Mouse (Mus musculus): ENCODE data around the gene Ucp2. TPM values are rescaled to one million over a fixed set of nuclear protein-coding genes. Genes with fewer than 3 reads are reported as not detected.

The Ucp2 gene
- total and polyA plus RNA-seq, 2 experiments from 2014 or later: 234 to 342 TPM

- ATAC-seq (ENCODE audit: insufficient read depth, low read depth) (no peak), DNase-seq (ENCODE audit: low spot score) (no peak)
- Histone ChIP-seq H3K4me3 (ENCODE audit: low read depth, low read length) (no peak overlapping the region), H3K27ac (ENCODE audit: low read depth) (no peak overlapping the region), H3K9ac (replicated peaks; ENCODE audit: low read depth, low read length) (no peak overlapping the region), H3K4me2 (ENCODE audit: low read depth, low read length) (no peak overlapping the region), H3K4me1 (ENCODE audit: control insufficient read depth, insufficient read depth) (peaks cover 10% of the 10 kb centered on the region), H3K9me3 (replicated peaks; ENCODE audit: control insufficient read depth, low read length) (no peaks in the 10 kb centered on the region), H3K36me3 (replicated peaks; ENCODE audit: control insufficient read depth, insufficient read depth, low read length) (peaks cover 18% of the 10 kb centered on the region), H3K27me3 (ENCODE audit: control insufficient read depth, insufficient read depth, low read length) (no peaks in the 10 kb centered on the region)
- 83% methylated on average over 2 of the region's 2 CpGs for WGBS
- TF ChIP-seq CTCF (IDR thresholded peaks at IDR 0.05; ENCODE audit: low read depth): no peak
- TF ChIP-seq EP300 (IDR thresholded peaks at IDR 0.05; ENCODE audit: low read depth): no peak
Measured at GRCm38 (mm10) chr7:100535831-100536230, 42.7 kb downstream of the Ucp2 start.

DNA sequence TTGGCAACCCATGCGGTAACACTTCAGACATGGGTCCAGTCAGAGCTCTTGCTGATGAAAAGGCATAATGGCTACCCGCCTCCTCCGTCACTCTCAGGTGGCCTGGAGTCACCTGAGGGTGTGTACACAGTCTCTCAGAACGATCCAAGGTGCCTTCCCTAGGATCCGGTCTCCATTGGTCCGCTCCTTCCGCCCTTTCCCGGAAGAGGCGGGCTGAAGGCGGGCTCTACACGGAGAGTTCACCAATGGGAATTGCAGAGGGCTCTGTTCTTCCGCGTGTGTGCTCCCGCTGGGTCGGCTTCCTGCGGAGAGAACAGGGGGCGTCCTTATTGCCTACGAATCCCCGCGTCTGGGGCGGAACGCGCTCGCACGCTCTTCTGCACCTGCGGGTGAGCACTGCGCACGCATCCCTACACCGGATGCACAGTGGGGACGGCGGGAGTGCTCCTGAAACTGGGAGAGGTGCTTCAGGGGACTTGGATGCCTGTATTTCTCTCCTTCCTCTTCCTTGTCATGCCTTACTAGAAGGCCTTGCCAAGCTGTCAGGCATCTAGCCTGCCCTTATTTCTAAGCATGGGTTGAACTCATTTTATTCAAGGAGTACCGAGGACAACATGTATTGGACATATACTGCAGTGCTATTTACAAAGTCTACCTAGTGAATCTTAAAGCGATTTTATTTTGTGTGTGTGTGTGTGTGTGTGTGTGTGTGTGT is 43.8 kb downstream of the Ucp2 start, which contains the start of gene Coa4:
Gene Coa4, plus strand, starts transcription at position 268 of the 715 bp plus-strand sequence.
- DNase-seq (ENCODE audit: low spot score): peak; percentile 97
- Histone ChIP-seq H3K27me3 (ENCODE audit: control insufficient read depth, insufficient read depth, low read length) (no peaks in the 10 kb centered on the region), H3K4me2 (ENCODE audit: low read depth, low read length) (peak within 1 kb of the TSS; percentile 66), H3K4me3 (ENCODE audit: low read depth, low read length) (peak within 1 kb of the TSS; percentile 82), H3K4me1 (ENCODE audit: control insufficient read depth, insufficient read depth) (peaks cover 10% of the 10 kb centered on the region), H3K9me3 (replicated peaks; ENCODE audit: control insufficient read depth, low read length) (no peaks in the 10 kb centered on the region), H3K36me3 (replicated peaks; ENCODE audit: control insufficient read depth, insufficient read depth, low read length) (peaks cover 18% of the 10 kb centered on the region), H3K27ac (ENCODE audit: low read depth) (peak within 1 kb of the TSS; percentile 76), H3K9ac (replicated peaks; ENCODE audit: low read depth, low read length) (peak within 1 kb of the TSS; percentile 73)
- WGBS: under 1% methylated on average over 33 of the region's 33 CpGs
- ATAC-seq (ENCODE audit: insufficient read depth, low read depth): peak; percentile 100
- TF ChIP-seq EP300 (IDR thresholded peaks at IDR 0.05; ENCODE audit: low read depth) (no peak), CTCF (IDR thresholded peaks at IDR 0.05; ENCODE audit: low read depth) (peak; percentile 6; the same call in 1 of the 2 replicates)

- ATAC-seq (ENCODE audit: insufficient read depth, low read depth) (no peak), DNase-seq (ENCODE audit: low spot score) (no peak)
- peak overlapping the region; percentile 66 for H3K4me2 ChIP-seq (ENCODE audit: low read depth, low read length)
- WGBS: 31% methylated on average over 7 of the region's 7 CpGs
- peaks cover 18% of the 10 kb centered on the region for H3K36me3 ChIP-seq (replicated peaks; ENCODE audit: control insufficient read depth, insufficient read depth, low read length)
- H3K4me1 ChIP-seq (ENCODE audit: control insufficient read depth, insufficient read depth): peaks cover 10% of the 10 kb centered on the region
- H3K9ac ChIP-seq (replicated peaks; ENCODE audit: low read depth, low read length): peak overlapping the region; percentile 73
- no peaks in the 10 kb centered on the region for H3K27me3 ChIP-seq (ENCODE audit: control insufficient read depth, insufficient read depth, low read length)
- peak overlapping the region; percentile 82 for H3K4me3 ChIP-seq (ENCODE audit: low read depth, low read length)
- H3K27ac ChIP-seq (ENCODE audit: low read depth): peak overlapping the region; percentile 76; the same call in 1 of the 2 replicates
- H3K9me3 ChIP-seq (replicated peaks; ENCODE audit: control insufficient read depth, low read length): no peaks in the 10 kb centered on the region
- no peak for TF ChIP-seq EP300 (IDR thresholded peaks at IDR 0.05; ENCODE audit: low read depth)
- no peak for TF ChIP-seq CTCF (IDR thresholded peaks at IDR 0.05; ENCODE audit: low read depth)
Measured at GRCm38 (mm10) chr7:100537519-100537902, 44.4 kb downstream of the Ucp2 start.

GRCm38 (mm10) chr7:100539516-100539915 is 46.4 kb downstream of the Ucp2 start:
- no peak overlapping the region for H3K4me3 ChIP-seq (ENCODE audit: low read depth, low read length)
- no peak for ATAC-seq (ENCODE audit: insufficient read depth, low read depth)
- no peak overlapping the region for H3K27ac ChIP-seq (ENCODE audit: low read depth)
- H3K4me1 ChIP-seq (ENCODE audit: control insufficient read depth, insufficient read depth): peaks cover 10% of the 10 kb centered on the region
- no peak for TF ChIP-seq EP300 (IDR thresholded peaks at IDR 0.05; ENCODE audit: low read depth)
- no peak for TF ChIP-seq CTCF (IDR thresholded peaks at IDR 0.05; ENCODE audit: low read depth)
- WGBS: 89% methylated on average over 9 of the region's 9 CpGs
- H3K27me3 ChIP-seq (ENCODE audit: control insufficient read depth, insufficient read depth, low read length): no peaks in the 10 kb centered on the region
- H3K4me2 ChIP-seq (ENCODE audit: low read depth, low read length): no peak overlapping the region
- peaks cover 18% of the 10 kb centered on the region for H3K36me3 ChIP-seq (replicated peaks; ENCODE audit: control insufficient read depth, insufficient read depth, low read length)
- H3K9me3 ChIP-seq (replicated peaks; ENCODE audit: control insufficient read depth, low read length): no peaks in the 10 kb centered on the region
- no peak for DNase-seq (ENCODE audit: low spot score)
- H3K9ac ChIP-seq (replicated peaks; ENCODE audit: low read depth, low read length): no peak overlapping the region

GRCm38 (mm10) chr7:100544437-100544836 is 51.3 kb downstream of the Ucp2 start:
- Histone ChIP-seq H3K36me3 (replicated peaks; ENCODE audit: control insufficient read depth, insufficient read depth, low read length) (peaks cover 19% of the 10 kb centered on the region), H3K27me3 (ENCODE audit: control insufficient read depth, insufficient read depth, low read length) (no peaks in the 10 kb centered on the region), H3K9ac (replicated peaks; ENCODE audit: low read depth, low read length) (no peak overlapping the region), H3K9me3 (replicated peaks; ENCODE audit: control insufficient read depth, low read length) (no peaks in the 10 kb centered on the region), H3K27ac (ENCODE audit: low read depth) (no peak overlapping the region), H3K4me1 (ENCODE audit: control insufficient read depth, insufficient read depth) (peaks cover 3% of the 10 kb centered on the region; the same call in 1 of the 2 replicates), H3K4me3 (ENCODE audit: low read depth, low read length) (no peak overlapping the region), H3K4me2 (ENCODE audit: low read depth, low read length) (no peak overlapping the region)
- ATAC-seq (ENCODE audit: insufficient read depth, low read depth) (no peak), DNase-seq (ENCODE audit: low spot score) (no peak)
- WGBS: 46% methylated on average over 1 of the region's 1 CpGs
- TF ChIP-seq CTCF (IDR thresholded peaks at IDR 0.05; ENCODE audit: low read depth) (no peak), EP300 (IDR thresholded peaks at IDR 0.05; ENCODE audit: low read depth) (no peak)

All from heart, postnatal 0 days (tissue).